Mouse (Mus musculus): Measurements from ENCODE around the gene Olfr1013. TPM values are rescaled to one million over a fixed set of nuclear protein-coding genes. Genes with fewer than 3 reads are reported as not detected.

The Olfr1013 gene
- polyA plus RNA-seq (2012) = not detected in 2 replicates

- Histone ChIP-seq H3K4me1 (ENCODE audit: control insufficient read depth) (no peaks in the 10 kb centered on the region), H3K9me3 (ENCODE audit: control insufficient read depth, low read length) (no peaks in the 10 kb centered on the region), H3K4me3 (replicated peaks) (no peak within 1 kb of the TSS), H3K27me3 (ENCODE audit: control insufficient read depth) (no peaks in the 10 kb centered on the region), H3K36me3 (ENCODE audit: control insufficient read depth) (no peaks in the 10 kb centered on the region)
- no peak for TF ChIP-seq GATA1 (IDR thresholded peaks at IDR 0.05; ENCODE audit: low read length)
- TF ChIP-seq TAL1 (IDR thresholded peaks at IDR 0.05; ENCODE audit: low read length) = no peak
Observed at GRCm38 (mm10) chr2:85766798-85767197, at the start of gene Olfr1013. Gene Olfr1013, plus strand, starts transcription at chr2:85767098.

- Histone ChIP-seq H3K36me3 (ENCODE audit: control insufficient read depth) (no peaks in the 10 kb centered on the region), H3K4me3 (replicated peaks) (no peak overlapping the region), H3K27me3 (ENCODE audit: control insufficient read depth) (no peaks in the 10 kb centered on the region), H3K4me1 (ENCODE audit: control insufficient read depth) (no peaks in the 10 kb centered on the region), H3K9me3 (ENCODE audit: control insufficient read depth, low read length) (no peaks in the 10 kb centered on the region)
- no peak for TF ChIP-seq TAL1 (IDR thresholded peaks at IDR 0.05; ENCODE audit: low read length)
- TF ChIP-seq GATA1 (IDR thresholded peaks at IDR 0.05; ENCODE audit: low read length) = no peak
Observed at GRCm38 (mm10) chr2:85725793-85726192, 41.1 kb upstream of the Olfr1013 start.

DNA sequence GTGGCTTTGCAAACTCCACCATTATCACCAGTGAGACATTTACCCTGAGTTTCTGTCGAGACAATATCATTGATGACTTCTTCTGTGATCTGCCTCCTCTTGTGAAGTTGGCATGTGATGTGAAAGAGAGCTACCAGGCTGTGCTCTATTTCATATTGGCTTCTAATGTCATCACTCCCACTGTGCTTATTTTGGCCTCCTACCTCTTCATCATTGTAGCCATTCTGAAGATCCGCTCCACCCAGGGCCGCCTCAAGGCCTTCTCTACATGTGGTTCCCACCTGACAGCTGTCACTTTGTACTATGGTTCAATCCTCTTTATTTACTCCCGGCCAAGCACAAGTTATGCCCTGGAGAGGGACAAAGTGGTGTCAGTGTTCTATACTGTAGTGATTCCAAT lies 13.1 kb upstream of the Olfr1013 start:
- H3K4me1 ChIP-seq (ENCODE audit: control insufficient read depth) = no peaks in the 10 kb centered on the region
- H3K36me3 ChIP-seq (ENCODE audit: control insufficient read depth) = no peaks in the 10 kb centered on the region
- H3K9me3 ChIP-seq (ENCODE audit: control insufficient read depth, low read length) = peaks cover 5% of the 10 kb centered on the region; the same call in 1 of the 2 replicates
- TF ChIP-seq TAL1 (IDR thresholded peaks at IDR 0.05; ENCODE audit: low read length) = no peak
- no peak for TF ChIP-seq GATA1 (IDR thresholded peaks at IDR 0.05; ENCODE audit: low read length)
- H3K4me3 ChIP-seq (replicated peaks) = no peak overlapping the region
- no peaks in the 10 kb centered on the region for H3K27me3 ChIP-seq (ENCODE audit: control insufficient read depth)

DNA sequence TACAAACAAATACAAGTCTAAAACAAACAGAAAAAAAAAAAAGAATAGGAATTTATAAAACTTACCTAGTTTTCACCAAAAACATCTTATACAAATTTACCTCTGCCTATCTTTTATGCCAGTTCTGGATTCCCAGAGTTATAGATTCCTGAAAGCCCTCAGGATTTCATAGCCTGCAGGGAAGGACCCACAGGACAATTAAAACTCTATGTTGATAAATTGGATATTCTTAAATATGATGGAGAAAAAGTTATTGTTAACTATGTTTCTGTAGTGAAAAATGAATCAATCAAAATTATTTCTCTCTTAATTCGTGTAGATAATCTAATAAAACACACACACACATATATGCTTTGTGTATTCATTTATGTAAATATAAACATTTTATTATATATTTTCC lies 4.2 kb upstream of the Olfr1013 start, which contains the start of gene Olfr1012:
Gene Olfr1012 (minus strand): TSS at position 101 of the 400 bp plus-strand sequence.
- no peaks in the 10 kb centered on the region for H3K4me1 ChIP-seq (ENCODE audit: control insufficient read depth)
- H3K36me3 ChIP-seq (ENCODE audit: control insufficient read depth) = no peaks in the 10 kb centered on the region
- TF ChIP-seq GATA1 (IDR thresholded peaks at IDR 0.05; ENCODE audit: low read length) (no peak), TAL1 (IDR thresholded peaks at IDR 0.05; ENCODE audit: low read length) (no peak)
- H3K27me3 ChIP-seq (ENCODE audit: control insufficient read depth) = no peaks in the 10 kb centered on the region
- H3K9me3 ChIP-seq (ENCODE audit: control insufficient read depth, low read length) = no peaks in the 10 kb centered on the region
- no peak within 1 kb of the TSS for H3K4me3 ChIP-seq (replicated peaks)

GRCm38 (mm10) chr2:85772413-85772812 lies 5.5 kb downstream of the Olfr1013 start, which contains the start of gene Olfr1014:
Gene Olfr1014, plus strand, starts transcription at chr2:85772713.
- TF ChIP-seq TAL1 (IDR thresholded peaks at IDR 0.05; ENCODE audit: low read length) = no peak
- no peak for TF ChIP-seq GATA1 (IDR thresholded peaks at IDR 0.05; ENCODE audit: low read length)
- H3K36me3 ChIP-seq (ENCODE audit: control insufficient read depth) = no peaks in the 10 kb centered on the region

DNA sequence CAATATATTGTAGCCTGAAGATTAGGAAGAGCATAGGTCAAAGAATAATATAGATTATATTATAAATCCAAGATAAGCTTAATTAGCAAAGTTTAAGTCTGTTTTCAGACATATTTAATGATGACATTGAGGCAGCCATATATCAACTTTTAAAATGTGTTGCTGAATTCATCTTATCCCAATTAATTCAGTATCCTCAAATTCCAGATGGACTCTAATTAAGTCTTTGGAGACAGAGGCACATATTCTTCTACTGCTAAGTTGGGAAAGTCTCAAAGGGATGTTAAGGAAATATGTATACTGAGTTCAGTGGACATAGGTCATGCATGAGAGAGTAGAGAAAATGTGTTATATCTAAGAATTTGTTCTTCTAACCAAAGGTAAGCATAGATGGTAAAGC lies 14.8 kb downstream of the Olfr1013 start, which contains the start of gene Olfr1015:
Gene Olfr1015 (plus strand): TSS at position 301 of the 400 bp plus-strand sequence.
- TF ChIP-seq TAL1 (IDR thresholded peaks at IDR 0.05; ENCODE audit: low read length) (no peak), GATA1 (IDR thresholded peaks at IDR 0.05; ENCODE audit: low read length) (no peak)
- no peaks in the 10 kb centered on the region for H3K4me1 ChIP-seq (ENCODE audit: control insufficient read depth)
- no peak within 1 kb of the TSS for H3K4me3 ChIP-seq (replicated peaks)
- no peaks in the 10 kb centered on the region for H3K27me3 ChIP-seq (ENCODE audit: control insufficient read depth)
- no peaks in the 10 kb centered on the region for H3K36me3 ChIP-seq (ENCODE audit: control insufficient read depth)
- peaks cover 6% of the 10 kb centered on the region for H3K9me3 ChIP-seq (ENCODE audit: control insufficient read depth, low read length)

More at GRCm38 (mm10) chr2:85772413-85772812, 5.5 kb downstream of the Olfr1013 start, which contains the start of gene Olfr1014:
- Histone ChIP-seq H3K9me3 (ENCODE audit: control insufficient read depth, low read length) (no peaks in the 10 kb centered on the region), H3K4me1 (ENCODE audit: control insufficient read depth) (no peaks in the 10 kb centered on the region), H3K27me3 (ENCODE audit: control insufficient read depth) (no peaks in the 10 kb centered on the region), H3K4me3 (replicated peaks) (no peak within 1 kb of the TSS)

- Histone ChIP-seq H3K4me3 (replicated peaks) (no peak overlapping the region), H3K27me3 (ENCODE audit: control insufficient read depth) (no peaks in the 10 kb centered on the region), H3K9me3 (ENCODE audit: control insufficient read depth, low read length) (no peaks in the 10 kb centered on the region), H3K36me3 (ENCODE audit: control insufficient read depth) (no peaks in the 10 kb centered on the region), H3K4me1 (ENCODE audit: control insufficient read depth) (no peaks in the 10 kb centered on the region)
- TF ChIP-seq GATA1 (IDR thresholded peaks at IDR 0.05; ENCODE audit: low read length) (no peak), TAL1 (IDR thresholded peaks at IDR 0.05; ENCODE audit: low read length) (no peak)
Observed at GRCm38 (mm10) chr2:85792331-85792730, 25.4 kb downstream of the Olfr1013 start.

GRCm38 (mm10) chr2:85802444-85802843 lies 35.5 kb downstream of the Olfr1013 start, which contains the start of gene Olfr1016:
Gene Olfr1016, minus strand, starts transcription at chr2:85802544.
- no peaks in the 10 kb centered on the region for H3K36me3 ChIP-seq (ENCODE audit: control insufficient read depth)
- H3K4me1 ChIP-seq (ENCODE audit: control insufficient read depth) = no peaks in the 10 kb centered on the region
- TF ChIP-seq TAL1 (IDR thresholded peaks at IDR 0.05; ENCODE audit: low read length) (no peak), GATA1 (IDR thresholded peaks at IDR 0.05; ENCODE audit: low read length) (no peak)
- no peaks in the 10 kb centered on the region for H3K27me3 ChIP-seq (ENCODE audit: control insufficient read depth)
- no peak within 1 kb of the TSS for H3K4me3 ChIP-seq (replicated peaks)
- H3K9me3 ChIP-seq (ENCODE audit: control insufficient read depth, low read length) = no peaks in the 10 kb centered on the region

DNA sequence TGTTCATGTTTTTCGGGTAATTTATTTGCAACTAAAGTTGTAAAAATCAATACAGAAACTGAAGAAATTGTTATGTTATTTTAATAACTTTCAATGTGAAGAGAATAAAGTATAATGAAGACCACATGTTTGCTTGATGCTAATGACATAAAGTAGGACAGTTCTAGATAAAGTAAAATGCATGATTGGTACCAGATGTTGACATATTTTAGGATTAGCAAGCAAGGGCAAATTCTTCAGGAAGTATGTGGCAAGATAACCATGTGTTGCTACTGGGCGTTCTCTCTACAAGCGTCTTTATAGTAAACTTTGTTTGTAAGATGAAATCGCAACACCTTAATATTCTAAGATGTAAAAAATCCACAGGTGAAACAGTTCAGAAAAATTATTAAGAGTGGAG lies 37.6 kb downstream of the Olfr1013 start:
- TF ChIP-seq TAL1 (IDR thresholded peaks at IDR 0.05; ENCODE audit: low read length) (no peak), GATA1 (IDR thresholded peaks at IDR 0.05; ENCODE audit: low read length) (no peak)
- Histone ChIP-seq H3K4me3 (replicated peaks) (no peak overlapping the region), H3K36me3 (ENCODE audit: control insufficient read depth) (no peaks in the 10 kb centered on the region), H3K4me1 (ENCODE audit: control insufficient read depth) (no peaks in the 10 kb centered on the region), H3K27me3 (ENCODE audit: control insufficient read depth) (no peaks in the 10 kb centered on the region), H3K9me3 (ENCODE audit: control insufficient read depth, low read length) (no peaks in the 10 kb centered on the region)

DNA sequence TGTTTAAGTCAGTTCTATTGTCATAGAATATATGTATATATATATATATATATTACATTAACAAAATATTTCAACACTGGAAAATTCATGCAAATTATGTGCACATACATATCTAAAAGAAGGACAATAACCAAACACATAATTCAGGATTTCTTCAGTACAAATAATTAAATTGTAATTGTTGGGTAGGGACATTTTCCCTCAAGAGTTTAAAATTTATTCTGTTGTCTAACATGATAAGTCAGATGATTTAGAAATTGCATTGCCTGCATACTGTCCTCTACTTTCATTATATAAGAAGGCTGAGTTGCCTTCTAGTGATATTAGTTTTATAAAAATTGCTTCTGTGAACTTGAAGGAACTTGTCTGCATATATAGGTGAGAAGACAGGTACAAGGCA lies 51.3 kb downstream of the Olfr1013 start, which contains the start of gene Olfr1018:
Gene Olfr1018 (plus strand): TSS at position 301 of the 400 bp plus-strand sequence.
- no peaks in the 10 kb centered on the region; the same call in 1 of the 2 replicates for H3K9me3 ChIP-seq (ENCODE audit: control insufficient read depth, low read length)
- no peaks in the 10 kb centered on the region for H3K36me3 ChIP-seq (ENCODE audit: control insufficient read depth)
- no peaks in the 10 kb centered on the region for H3K27me3 ChIP-seq (ENCODE audit: control insufficient read depth)
- TF ChIP-seq TAL1 (IDR thresholded peaks at IDR 0.05; ENCODE audit: low read length) (no peak), GATA1 (IDR thresholded peaks at IDR 0.05; ENCODE audit: low read length) (no peak)
- no peak within 1 kb of the TSS for H3K4me3 ChIP-seq (replicated peaks)
- H3K4me1 ChIP-seq (ENCODE audit: control insufficient read depth) = no peaks in the 10 kb centered on the region

Other genes with a start within 250 kb of the Olfr1013 start
- gene 4833423E24Rik, start 248.1 kb upstream of the Olfr1013 start, polyA plus RNA-seq (2012) = not detected in 2 replicates
- not detected in 2 replicates for gene Olfr996, start 187.9 kb upstream of the Olfr1013 start, polyA plus RNA-seq (2012)
- not detected in 2 replicates for gene Olfr998, start 178.2 kb upstream of the Olfr1013 start, polyA plus RNA-seq (2012)
- gene Olfr1000, start 155.2 kb upstream of the Olfr1013 start, polyA plus RNA-seq (2012) = not detected in 2 replicates
- gene Olfr1002, start 116.4 kb upstream of the Olfr1013 start, polyA plus RNA-seq (2012) = not detected in 2 replicates
- gene Olfr154, start 102.6 kb upstream of the Olfr1013 start, polyA plus RNA-seq (2012) = not detected in 2 replicates
- gene Olfr1006, start 88.3 kb upstream of the Olfr1013 start, polyA plus RNA-seq (2012) = not detected in 2 replicates
- not detected in 2 replicates for gene Olfr1008, start 77.7 kb upstream of the Olfr1013 start, polyA plus RNA-seq (2012)
- gene Olfr1009, start 51.7 kb upstream of the Olfr1013 start, polyA plus RNA-seq (2012) = not detected in 2 replicates
- not detected in 2 replicates for gene Olfr1012, start 4.3 kb upstream of the Olfr1013 start, polyA plus RNA-seq (2012)
- not detected in 2 replicates for gene Olfr1014, start 5.6 kb downstream of the Olfr1013 start, polyA plus RNA-seq (2012)
- gene Olfr1015, start 14.9 kb downstream of the Olfr1013 start, polyA plus RNA-seq (2012) = not detected in 2 replicates
- gene Olfr1016, start 35.4 kb downstream of the Olfr1013 start, polyA plus RNA-seq (2012) = not detected in 2 replicates
- not detected in 2 replicates for gene Olfr1018, start 51.4 kb downstream of the Olfr1013 start, polyA plus RNA-seq (2012)
- 0.01 TPM in 1 of 2 replicates, not detected in the other for gene Olfr1019, start 78.4 kb downstream of the Olfr1013 start, polyA plus RNA-seq (2012)
- not detected in 2 replicates for gene Olfr1020, start 79.9 kb downstream of the Olfr1013 start, polyA plus RNA-seq (2012)
- gene Olfr1022, start 101.5 kb downstream of the Olfr1013 start, polyA plus RNA-seq (2012) = not detected in 2 replicates
- gene Olfr1023, start 118.5 kb downstream of the Olfr1013 start, polyA plus RNA-seq (2012) = not detected in 2 replicates
- gene Olfr1024, start 138.0 kb downstream of the Olfr1013 start, polyA plus RNA-seq (2012) = not detected in 2 replicates
- gene Olfr1025-ps1, start 148.1 kb downstream of the Olfr1013 start, polyA plus RNA-seq (2012) = not detected in 2 replicates
- gene Olfr1026, start 154.5 kb downstream of the Olfr1013 start, polyA plus RNA-seq (2012) = not detected in 2 replicates
- gene Olfr1028, start 183.3 kb downstream of the Olfr1013 start, polyA plus RNA-seq (2012) = not detected in 2 replicates
- gene Olfr1029, start 206.8 kb downstream of the Olfr1013 start, polyA plus RNA-seq (2012) = not detected in 2 replicates
- 0.01 TPM in 1 of 2 replicates, not detected in the other for gene Olfr1030, start 212.2 kb downstream of the Olfr1013 start, polyA plus RNA-seq (2012)
- not detected in 2 replicates for gene Olfr1031, start 223.2 kb downstream of the Olfr1013 start, polyA plus RNA-seq (2012)
- not detected in 2 replicates for gene Olfr1032, start 238.4 kb downstream of the Olfr1013 start, polyA plus RNA-seq (2012)

Data from erythroblast, embryonic 14.5 days (primary cell).